Mouse (Mus musculus): ENCODE measurements around the gene Gm20696. TPM values are rescaled to one million over a fixed set of nuclear protein-coding genes. Genes with fewer than 3 reads are reported as not detected.
A peak's percentile ranks its signal among the peaks of the same experiment; 100 is the strongest.

Gene Gm20696
- polyA plus RNA-seq, 1 experiment from 2014 or later, result 3.2 TPM

GRCm38 (mm10) chr6:99684899-99685298 is 18.3 kb upstream of the Gm20696 start:
- 51% methylated on average over 5 of the region's 5 CpGs for WGBS
- Histone ChIP-seq H3K4me2 (no peak overlapping the region), H3K9ac (no peak overlapping the region), H3K4me1 (no peaks in the 10 kb centered on the region), H3K27ac (no peak overlapping the region), H3K4me3 (no peak overlapping the region), H3K36me3 (no peaks in the 10 kb centered on the region), H3K27me3 (peaks cover 8% of the 10 kb centered on the region; the same call in 1 of the 2 replicates), H3K9me3 (peaks cover 8% of the 10 kb centered on the region; the same call in 1 of the 2 replicates)
- ATAC-seq (ENCODE audit: insufficient number of reproducible peaks, insufficient read depth, low FRiP score, low TSS enrichment, low read depth), result no peak

GRCm38 (mm10) chr6:99683974-99684373 is 17.4 kb upstream of the Gm20696 start:
- WGBS, result 90% methylated on average over 5 of the region's 5 CpGs
- ATAC-seq (ENCODE audit: insufficient number of reproducible peaks, insufficient read depth, low FRiP score, low TSS enrichment, low read depth), result no peak
- H3K4me1 ChIP-seq, result no peaks in the 10 kb centered on the region

GRCm38 (mm10) chr6:99678108-99678507 is 11.5 kb upstream of the Gm20696 start:
- Histone ChIP-seq H3K4me1 (no peaks in the 10 kb centered on the region), H3K27me3 (no peaks in the 10 kb centered on the region), H3K36me3 (no peaks in the 10 kb centered on the region), H3K9ac (no peak overlapping the region), H3K4me2 (no peak overlapping the region), H3K9me3 (no peaks in the 10 kb centered on the region), H3K27ac (no peak overlapping the region), H3K4me3 (no peak overlapping the region)
- 85% methylated on average over 11 of the region's 11 CpGs for WGBS
- no peak for ATAC-seq (ENCODE audit: insufficient number of reproducible peaks, insufficient read depth, low FRiP score, low TSS enrichment, low read depth)

More at GRCm38 (mm10) chr6:99683974-99684373, 17.4 kb upstream of the Gm20696 start:
- H3K27me3 ChIP-seq, result 0 out of 2 replicates have a peak, but pooled peaks cover 3% of the 10 kb centered on the region
- peaks cover 8% of the 10 kb centered on the region; the same call in 1 of the 2 replicates for H3K9me3 ChIP-seq
- H3K9ac ChIP-seq, result no peak overlapping the region
- no peak overlapping the region for H3K4me2 ChIP-seq
- no peak overlapping the region for H3K4me3 ChIP-seq
- no peaks in the 10 kb centered on the region for H3K36me3 ChIP-seq
- H3K27ac ChIP-seq, result no peak overlapping the region

- H3K36me3 ChIP-seq, result no peaks in the 10 kb centered on the region
- H3K27me3 ChIP-seq, result no peaks in the 10 kb centered on the region
- no peaks in the 10 kb centered on the region for H3K9me3 ChIP-seq
- H3K4me3 ChIP-seq, result no peak overlapping the region
- 86% methylated on average over 8 of the region's 8 CpGs for WGBS
- no peak overlapping the region for H3K9ac ChIP-seq
- H3K4me1 ChIP-seq, result no peaks in the 10 kb centered on the region
- ATAC-seq (ENCODE audit: insufficient number of reproducible peaks, insufficient read depth, low FRiP score, low TSS enrichment, low read depth), result no peak
- H3K4me2 ChIP-seq, result no peak overlapping the region
- H3K27ac ChIP-seq, result no peak overlapping the region
Measured at GRCm38 (mm10) chr6:99677325-99677724, 10.7 kb upstream of the Gm20696 start.

GRCm38 (mm10) chr6:99674482-99674881 is 7.9 kb upstream of the Gm20696 start:
- no peaks in the 10 kb centered on the region for H3K27me3 ChIP-seq
- no peaks in the 10 kb centered on the region for H3K9me3 ChIP-seq
- no peaks in the 10 kb centered on the region for H3K36me3 ChIP-seq
- ATAC-seq (ENCODE audit: insufficient number of reproducible peaks, insufficient read depth, low FRiP score, low TSS enrichment, low read depth), result no peak
- H3K4me1 ChIP-seq, result peaks cover 10% of the 10 kb centered on the region; the same call in 1 of the 2 replicates
- no peak overlapping the region for H3K4me3 ChIP-seq
- H3K27ac ChIP-seq, result no peak overlapping the region
- 72% methylated on average over 4 of the region's 4 CpGs for WGBS
- H3K9ac ChIP-seq, result no peak overlapping the region
- H3K4me2 ChIP-seq, result no peak overlapping the region

GRCm38 (mm10) chr6:99671768-99672167 is 5.2 kb upstream of the Gm20696 start:
- Histone ChIP-seq H3K4me1 (peaks cover 23% of the 10 kb centered on the region), H3K4me2 (no peak overlapping the region), H3K27me3 (no peaks in the 10 kb centered on the region), H3K36me3 (no peaks in the 10 kb centered on the region), H3K4me3 (no peak overlapping the region), H3K9ac (no peak overlapping the region), H3K9me3 (no peaks in the 10 kb centered on the region), H3K27ac (no peak overlapping the region)
- no peak for ATAC-seq (ENCODE audit: insufficient number of reproducible peaks, insufficient read depth, low FRiP score, low TSS enrichment, low read depth)
- 51% methylated on average over 3 of the region's 3 CpGs for WGBS

- WGBS, result 81% methylated on average over 7 of the region's 7 CpGs
- Histone ChIP-seq H3K4me2 (no peak overlapping the region), H3K4me3 (no peak overlapping the region), H3K36me3 (no peaks in the 10 kb centered on the region), H3K9me3 (no peaks in the 10 kb centered on the region), H3K27ac (no peak overlapping the region), H3K27me3 (no peaks in the 10 kb centered on the region), H3K4me1 (peaks cover 24% of the 10 kb centered on the region), H3K9ac (no peak overlapping the region)
- no peak for ATAC-seq (ENCODE audit: insufficient number of reproducible peaks, insufficient read depth, low FRiP score, low TSS enrichment, low read depth)
Measured at GRCm38 (mm10) chr6:99670481-99671119, 4.0 kb upstream of the Gm20696 start.

- no peaks in the 10 kb centered on the region for H3K36me3 ChIP-seq
- no peak overlapping the region for H3K9ac ChIP-seq
- H3K4me1 ChIP-seq, result peaks cover 24% of the 10 kb centered on the region
- H3K4me3 ChIP-seq, result no peak overlapping the region
- no peak for ATAC-seq (ENCODE audit: insufficient number of reproducible peaks, insufficient read depth, low FRiP score, low TSS enrichment, low read depth)
- WGBS, result 34% methylated on average over 5 of the region's 5 CpGs
- H3K27ac ChIP-seq, result no peak overlapping the region
- H3K4me2 ChIP-seq, result no peak overlapping the region
- H3K9me3 ChIP-seq, result no peaks in the 10 kb centered on the region
- no peaks in the 10 kb centered on the region for H3K27me3 ChIP-seq
Measured at GRCm38 (mm10) chr6:99669481-99670325, 3.1 kb upstream of the Gm20696 start.

GRCm38 (mm10) chr6:99667290-99667689 is 693 bp upstream of the Gm20696 start:
- peak overlapping the region; percentile 91 for H3K9ac ChIP-seq
- H3K36me3 ChIP-seq, result no peaks in the 10 kb centered on the region
- H3K4me3 ChIP-seq, result peak overlapping the region; percentile 81
- no peaks in the 10 kb centered on the region for H3K27me3 ChIP-seq
- no peaks in the 10 kb centered on the region for H3K9me3 ChIP-seq
- H3K4me2 ChIP-seq, result peak overlapping the region; percentile 92
- WGBS, result 14% methylated on average over 8 of the region's 8 CpGs
- peak overlapping the region; percentile 41; the same call in 1 of the 2 replicates for H3K27ac ChIP-seq
- ATAC-seq (ENCODE audit: insufficient number of reproducible peaks, insufficient read depth, low FRiP score, low TSS enrichment, low read depth), result no peak
- H3K4me1 ChIP-seq, result peaks cover 28% of the 10 kb centered on the region

- H3K9me3 ChIP-seq, result no peaks in the 10 kb centered on the region
- H3K36me3 ChIP-seq, result no peaks in the 10 kb centered on the region
- H3K9ac ChIP-seq, result peak overlapping the region; percentile 91
- ATAC-seq (ENCODE audit: insufficient number of reproducible peaks, insufficient read depth, low FRiP score, low TSS enrichment, low read depth), result no peak
- H3K4me3 ChIP-seq, result peak overlapping the region; percentile 81
- no peaks in the 10 kb centered on the region for H3K27me3 ChIP-seq
- H3K4me1 ChIP-seq, result peaks cover 28% of the 10 kb centered on the region
- no peak overlapping the region for H3K27ac ChIP-seq
- 25% methylated on average over 16 of the region's 16 CpGs for WGBS
- H3K4me2 ChIP-seq, result peak overlapping the region; percentile 92
Measured at GRCm38 (mm10) chr6:99665457-99666317, 910 bp downstream of the Gm20696 start.

GRCm38 (mm10) chr6:99663232-99663631 is 3.4 kb downstream of the Gm20696 start:
- H3K27me3 ChIP-seq, result no peaks in the 10 kb centered on the region
- no peak overlapping the region for H3K4me3 ChIP-seq
- ATAC-seq (ENCODE audit: insufficient number of reproducible peaks, insufficient read depth, low FRiP score, low TSS enrichment, low read depth), result no peak
- H3K4me1 ChIP-seq, result peaks cover 25% of the 10 kb centered on the region
- H3K36me3 ChIP-seq, result no peaks in the 10 kb centered on the region
- WGBS, result 74% methylated on average over 8 of the region's 8 CpGs
- no peak overlapping the region for H3K27ac ChIP-seq
- H3K9ac ChIP-seq, result no peak overlapping the region
- no peaks in the 10 kb centered on the region for H3K9me3 ChIP-seq
- H3K4me2 ChIP-seq, result no peak overlapping the region

All from embryonic facial prominence, embryonic 13.5 days (tissue).